Mouse (Mus musculus) fat pad, adult 2 months (tissue): ENCODE results near the gene Eif4a3.
"Not testable (repeated sequence)": the region's sequence is repeated elsewhere in the genome, so short reads cannot be mapped to it uniquely, and the experiment has no call there.

Experiments
- DNase-seq: peaks from one replicate; pipeline ENCODE4 v3.0.0-alpha.2; 2011; ENCODE audit warnings: low read depth, low spot score; ENCODE audit errors: extremely low read depth

Eif4a3 gene

GRCm38 (mm10) chr11:119298917-119299316 lies 972 bp downstream of the Eif4a3 start:
- DNase-seq, result no peak

- DNase-seq, result no peak
Observed at GRCm38 (mm10) chr11:119297996-119298395, 1.9 kb downstream of the Eif4a3 start.

- DNase-seq, result not testable (repeated sequence)
Observed at GRCm38 (mm10) chr11:119292861-119293260, 7.0 kb downstream of the Eif4a3 start.

- no peak for DNase-seq
Observed at GRCm38 (mm10) chr11:119287207-119287992, 12.5 kb downstream of the Eif4a3 start.

- DNase-seq, result no peak
Observed at GRCm38 (mm10) chr11:119285791-119286527, 13.9 kb downstream of the Eif4a3 start.

GRCm38 (mm10) chr11:119281030-119281429 lies 18.9 kb downstream of the Eif4a3 start:
- no peak for DNase-seq

GRCm38 (mm10) chr11:119273186-119273930 lies 26.5 kb downstream of the Eif4a3 start:
- DNase-seq, result no peak

GRCm38 (mm10) chr11:119272492-119272891 lies 27.4 kb downstream of the Eif4a3 start:
- not testable (repeated sequence) for DNase-seq

- DNase-seq, result no peak
Observed at GRCm38 (mm10) chr11:119268557-119269195, 31.2 kb downstream of the Eif4a3 start.

- DNase-seq, result peak; percentile 82
Observed at GRCm38 (mm10) chr11:119267768-119268556, 31.9 kb downstream of the Eif4a3 start, which contains the start of gene Gaa. Gene Gaa, plus strand, starts transcription at chr11:119267887.

GRCm38 (mm10) chr11:119267241-119267674 lies 32.6 kb downstream of the Eif4a3 start:
- DNase-seq, result no peak

GRCm38 (mm10) chr11:119265811-119266210 lies 34.1 kb downstream of the Eif4a3 start:
- DNase-seq, result no peak

- no peak for DNase-seq
Observed at GRCm38 (mm10) chr11:119264413-119264812, 35.5 kb downstream of the Eif4a3 start.

GRCm38 (mm10) chr11:119259977-119260376 lies 39.9 kb downstream of the Eif4a3 start:
- no peak for DNase-seq

- DNase-seq, result no peak
Observed at GRCm38 (mm10) chr11:119258572-119259322, 41.1 kb downstream of the Eif4a3 start.

GRCm38 (mm10) chr11:119258216-119258571 lies 41.7 kb downstream of the Eif4a3 start:
- no peak for DNase-seq

GRCm38 (mm10) chr11:119256557-119256956 lies 43.3 kb downstream of the Eif4a3 start:
- not testable (repeated sequence) for DNase-seq

- no peak for DNase-seq
Observed at GRCm38 (mm10) chr11:119252854-119253541, 46.9 kb downstream of the Eif4a3 start.

GRCm38 (mm10) chr11:119250998-119251397 lies 48.9 kb downstream of the Eif4a3 start:
- no peak for DNase-seq
